Mouse (Mus musculus) spleen, adult 2 months (tissue): ENCODE measurements around the gene Lcmt1. TPM values are rescaled to one million over a fixed set of nuclear protein-coding genes. Genes with fewer than 3 reads are reported as not detected.

ENCODE experiments used
- DNase-seq, 2 experiments: peaks; one replicate each; pipeline versions ENCODE4 v3.0.0 to v3.0.0-alpha.2; 2012 to 2021; ENCODE audit warnings: low spot score in 2 of 2, low read depth in 1 of 2
- H3K27ac ChIP-seq: fragments of 200-500 bp; 2 replicates; pipeline ENCODE4 v1.5.1; 2012; ENCODE audit warnings: low read length, inconsistent platforms; ENCODE audit not compliant: insufficient read depth
- H3K27me3 ChIP-seq: fragments of 200-500 bp; 2 replicates; pipeline ENCODE4 v1.6.1; 2012; ENCODE audit warnings: mild to moderate bottlenecking, moderate library complexity, low read length, inconsistent platforms; ENCODE audit not compliant: control insufficient read depth, insufficient read depth
- H3K36me3 ChIP-seq: fragments of 200-500 bp; 2 replicates; pipeline ENCODE4 v1.6.1; 2012; ENCODE audit warnings: mild to moderate bottlenecking, low read length, inconsistent platforms; ENCODE audit not compliant: control insufficient read depth, insufficient read depth
- H3K4me1 ChIP-seq: fragments of 200-500 bp; 2 replicates; pipeline ENCODE4 v1.6.1; 2011; ENCODE audit warnings: inconsistent platforms; ENCODE audit not compliant: control insufficient read depth, insufficient read depth, insufficient read length
- H3K4me3 ChIP-seq: fragments of 200-500 bp; 2 replicates; pipeline ENCODE4 v1.5.1; 2011; ENCODE audit warnings: mild to moderate bottlenecking, inconsistent platforms; ENCODE audit not compliant: insufficient read depth, insufficient read length; ENCODE audit errors: extremely low read depth
- CTCF ChIP-seq: fragments of 200-500 bp; IDR thresholded peaks from 2 replicates; pipeline ENCODE4 v1.5.1; 2011; ENCODE audit warnings: mild to moderate bottlenecking, inconsistent platforms; ENCODE audit not compliant: insufficient read depth, insufficient read length, insufficient replicate concordance; ENCODE audit errors: extremely low read depth
- POLR2A ChIP-seq: fragments of 200-500 bp; IDR thresholded peaks from 2 replicates; pipeline ENCODE4 v1.6.1; 2011; ENCODE audit warnings: low read depth, low read length, inconsistent platforms
- whole genome bisulfite sequencing: fragments of 180-500 bp; shearing (Covaris S2); methylation state at CpG from one replicate; pipeline ENCODE4 v1.1.7; 2018; 5-methylcytosine and 5-hydroxymethylcytosine counted together
- polyA plus RNA-seq: library from polyadenylated mRNA; depleted of rRNA; stranded (reverse); fragments of >200 nt; gene quantifications from 2 replicates; pipeline ENCODE4 v1.2.3, GENCODE M21; 2012; rRNA removed

Gene Lcmt1
- polyA plus RNA-seq, 1 experiment = 9.3 TPM

DNA sequence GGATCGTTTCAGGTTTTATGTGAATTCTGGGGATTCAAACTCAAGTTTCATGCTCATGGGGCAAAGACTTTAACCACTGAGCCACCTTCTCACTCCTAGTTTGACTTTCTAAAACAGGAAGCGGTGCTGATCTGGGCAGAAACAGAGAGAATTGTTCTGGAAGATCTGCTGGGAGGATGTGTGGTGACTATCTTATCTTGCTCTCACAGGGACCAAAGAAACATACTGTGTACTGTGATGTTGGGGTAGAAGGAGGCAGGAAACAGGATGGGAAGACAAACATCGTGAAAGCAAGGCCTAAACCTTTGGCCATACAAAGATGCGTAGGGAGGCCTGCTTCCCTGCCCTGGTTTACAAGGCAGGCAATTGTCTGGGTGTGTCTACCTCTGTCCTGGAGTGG is 89.7 kb downstream of the Lcmt1 start:
- Histone ChIP-seq H3K36me3 (no peaks in the 10 kb centered on the region), H3K4me3 (no peak overlapping the region), H3K4me1 (no peaks in the 10 kb centered on the region), H3K27ac (no peak overlapping the region), H3K27me3 (no peaks in the 10 kb centered on the region)
- 68% methylated on average over 4 of the region's 4 CpGs for WGBS
- DNase-seq = no peak
- TF ChIP-seq CTCF = no peak
- no peak for TF ChIP-seq POLR2A

DNA sequence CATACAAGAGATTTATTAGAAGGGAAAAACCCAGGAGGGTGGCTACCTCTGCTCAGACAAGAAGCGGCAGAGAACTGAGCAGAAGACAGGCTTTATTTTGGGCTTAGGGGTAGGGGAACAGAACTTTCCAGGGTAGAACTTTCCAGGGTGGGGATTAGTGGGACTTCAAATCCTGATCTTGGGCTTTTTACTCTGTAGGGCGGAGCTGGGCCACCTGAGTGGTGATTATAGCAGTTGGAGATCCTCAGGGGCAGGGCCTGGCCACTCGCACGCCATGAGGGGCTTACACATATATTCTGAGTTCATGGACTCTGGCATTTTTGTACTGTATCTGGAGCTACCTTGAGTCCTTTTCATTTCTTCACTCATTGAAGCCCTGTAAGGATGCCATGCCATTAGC is 91.7 kb downstream of the Lcmt1 start:
- 92% methylated on average over 4 of the region's 4 CpGs for WGBS
- Histone ChIP-seq H3K36me3 (no peaks in the 10 kb centered on the region), H3K4me3 (no peak overlapping the region), H3K27me3 (no peaks in the 10 kb centered on the region), H3K4me1 (no peaks in the 10 kb centered on the region), H3K27ac (no peak overlapping the region)
- TF ChIP-seq CTCF = no peak
- TF ChIP-seq POLR2A = no peak
- no peak for DNase-seq

DNA sequence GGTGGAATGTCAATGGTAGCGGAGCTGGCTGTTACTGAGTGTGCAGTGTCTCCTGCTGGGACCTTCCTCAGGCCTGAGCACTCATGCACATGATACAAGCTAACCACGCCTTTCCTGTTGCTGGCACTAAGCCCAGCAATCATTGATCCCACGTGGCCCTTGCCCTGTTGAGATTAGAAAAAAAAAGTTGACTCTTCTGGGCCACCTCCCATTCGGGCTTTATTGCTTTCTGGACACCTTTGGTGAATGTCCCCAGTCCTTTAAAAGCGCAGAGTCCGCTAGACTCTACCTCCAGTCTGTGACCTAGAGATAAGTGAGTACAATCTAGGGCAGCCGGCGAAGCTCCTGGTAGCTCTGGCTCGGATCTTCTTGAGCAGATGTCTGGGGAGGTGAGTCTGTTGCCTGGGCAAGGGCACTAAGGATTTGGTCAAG is 92.5 kb downstream of the Lcmt1 start, which contains the start of gene Aqp8:
Aqp8 (plus strand) TSS at position 222 of the 432 bp plus-strand sequence.
- no peaks in the 10 kb centered on the region for H3K36me3 ChIP-seq
- WGBS = 50% methylated on average over 9 of the region's 9 CpGs
- H3K4me3 ChIP-seq = no peak within 1 kb of the TSS
- H3K27me3 ChIP-seq = no peaks in the 10 kb centered on the region
- no peaks in the 10 kb centered on the region for H3K4me1 ChIP-seq
- no peak for DNase-seq
- no peak for TF ChIP-seq CTCF
- no peak for TF ChIP-seq POLR2A
- no peak within 1 kb of the TSS for H3K27ac ChIP-seq

DNA sequence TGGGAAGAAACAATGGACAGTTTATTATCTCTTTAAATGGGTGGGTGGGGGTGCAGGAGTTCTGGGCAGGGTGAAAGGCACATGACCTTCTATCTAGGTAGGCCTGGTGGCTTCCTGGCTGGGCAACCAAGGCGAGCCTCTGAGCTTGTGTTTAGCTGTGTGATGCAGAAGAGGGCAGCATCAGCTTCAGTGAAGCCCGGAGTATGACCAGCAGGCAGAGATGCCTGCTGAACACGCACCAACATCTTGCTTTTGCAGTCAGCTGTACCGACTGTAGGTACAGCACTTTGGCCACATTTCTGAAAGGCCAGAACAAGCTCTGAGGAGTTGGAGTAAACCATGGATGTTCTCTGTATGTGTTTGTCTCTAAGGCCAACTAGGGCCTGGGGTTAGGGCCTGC is 94.0 kb downstream of the Lcmt1 start:
- DNase-seq = no peak
- no peaks in the 10 kb centered on the region for H3K4me1 ChIP-seq
- H3K36me3 ChIP-seq = no peaks in the 10 kb centered on the region
- H3K27ac ChIP-seq = no peak overlapping the region
- TF ChIP-seq CTCF = no peak
- no peak for TF ChIP-seq POLR2A
- H3K4me3 ChIP-seq = no peak overlapping the region
- H3K27me3 ChIP-seq = no peaks in the 10 kb centered on the region
- WGBS = 69% methylated on average over 4 of the region's 4 CpGs

DNA sequence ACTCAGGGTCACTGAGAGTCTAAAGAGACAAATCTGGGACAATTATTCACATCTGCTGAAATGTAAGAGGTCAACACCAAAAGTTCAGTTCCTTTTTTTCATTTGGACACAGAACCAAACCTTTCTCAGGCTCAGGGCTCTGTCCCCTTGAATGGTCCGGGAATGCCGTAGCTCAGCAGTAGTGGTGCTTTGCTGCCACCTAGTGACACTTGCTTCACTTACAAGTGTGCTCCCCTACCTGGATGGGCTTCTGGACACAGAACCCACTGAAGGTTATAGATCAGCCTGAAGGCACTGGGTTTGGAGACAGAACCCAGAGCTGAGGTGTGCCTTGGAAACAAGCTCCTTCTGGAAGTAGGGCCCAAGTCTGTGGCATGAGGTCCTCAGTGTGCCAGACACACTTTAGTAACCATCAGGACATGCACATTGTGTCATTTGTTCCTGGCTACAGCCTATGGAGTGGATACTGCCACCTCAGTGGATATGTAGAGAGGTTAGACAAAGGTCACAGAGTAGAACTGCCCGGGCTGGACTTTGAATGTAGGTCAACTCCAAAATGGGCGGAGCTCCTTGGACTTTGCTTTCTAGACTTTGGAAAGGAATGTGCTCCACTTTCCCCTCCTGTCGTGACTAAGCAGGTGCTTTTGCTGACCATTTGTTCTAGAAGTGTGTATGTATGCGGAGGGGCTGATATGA is 96.3 kb downstream of the Lcmt1 start:
- TF ChIP-seq POLR2A (no peak), CTCF (peak; percentile 95; the same call in 1 of the 2 replicates)
- Histone ChIP-seq H3K36me3 (no peaks in the 10 kb centered on the region), H3K27me3 (no peaks in the 10 kb centered on the region), H3K4me3 (no peak overlapping the region), H3K4me1 (no peaks in the 10 kb centered on the region), H3K27ac (no peak overlapping the region)
- DNase-seq = peak; percentile 8 to 56
- 46% methylated on average over 6 of the region's 6 CpGs for WGBS

DNA sequence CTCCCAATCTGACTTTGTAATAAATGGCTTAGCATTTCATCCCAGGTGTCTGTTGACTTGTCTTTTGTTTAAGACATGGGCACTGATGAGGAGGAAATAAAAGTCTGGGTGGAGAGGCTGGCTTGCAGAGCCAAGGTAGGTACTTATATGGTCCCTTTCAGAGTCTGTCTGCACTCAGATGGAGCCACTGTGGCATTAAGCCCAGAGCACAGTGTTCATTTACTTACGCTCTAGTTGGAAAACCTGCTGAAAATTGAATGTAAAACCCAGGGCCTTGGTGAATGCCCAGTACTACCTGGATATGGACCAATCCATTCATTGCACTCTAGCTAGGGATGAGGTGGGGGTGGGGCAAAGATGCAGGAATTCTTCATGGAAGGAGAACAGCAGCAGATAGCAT is 98.4 kb downstream of the Lcmt1 start:
- Histone ChIP-seq H3K27ac (no peak overlapping the region), H3K27me3 (no peaks in the 10 kb centered on the region), H3K4me1 (no peaks in the 10 kb centered on the region), H3K4me3 (no peak overlapping the region), H3K36me3 (no peaks in the 10 kb centered on the region)
- 94% methylated on average over 1 of the region's 1 CpGs for WGBS
- no peak for TF ChIP-seq CTCF
- no peak for TF ChIP-seq POLR2A
- no peak for DNase-seq

Other genes starting within 250 kb of the Lcmt1 start
- gene Tnrc6a, start 245.9 kb upstream of the Lcmt1 start, polyA plus RNA-seq = 33.2 and 43.7 TPM in 2 replicates
- 5.0 and 6.1 TPM in 2 replicates for gene Slc5a11, start 155.0 kb upstream of the Lcmt1 start, polyA plus RNA-seq
- gene Arhgap17, start 131 bp downstream of the Lcmt1 start, polyA plus RNA-seq = 68.0 and 83.6 TPM in 2 replicates
- gene Aqp8, start 92.5 kb downstream of the Lcmt1 start, polyA plus RNA-seq = 0.68 and 0.81 TPM in 2 replicates
- gene Zkscan2, start 130.7 kb downstream of the Lcmt1 start, polyA plus RNA-seq = 0.04 TPM in 2 replicates